Mouse (Mus musculus) midbrain, embryonic 15.5 days (tissue): Measurements from ENCODE around the gene Tnfrsf18. TPM values are rescaled to one million over a fixed set of nuclear protein-coding genes. Genes with fewer than 3 reads are reported as not detected.
A peak's percentile ranks its signal among the peaks of the same experiment; 100 is the strongest.

Source experiments
- ATAC-seq: fragments of 200-750 bp; cut with Nextera tagmentation; replicated peaks from 2 replicates; pipeline ENCODE4 v1.8.0; 2017; ENCODE audit warnings: moderate TSS enrichment
- H3K27ac ChIP-seq: fragments of 300-500 bp; sonication (generic); 2 replicates; pipeline ENCODE4 v1.5.1; 2015; ENCODE audit warnings: mild to moderate bottlenecking, inconsistent platforms
- H3K27me3 ChIP-seq: fragments of 300-500 bp; sonication (generic); replicated peaks from 2 replicates; pipeline ENCODE4 v1.6.1; 2015; ENCODE audit warnings: inconsistent platforms
- H3K36me3 ChIP-seq: fragments of 300-500 bp; sonication (generic); replicated peaks from 2 replicates; pipeline ENCODE4 v1.6.1; 2015; ENCODE audit warnings: inconsistent platforms
- H3K4me1 ChIP-seq: fragments of 300-500 bp; sonication (generic); 2 replicates; pipeline ENCODE4 v1.6.1; 2015; ENCODE audit warnings: inconsistent platforms
- H3K4me2 ChIP-seq: fragments of 300-500 bp; sonication (generic); 2 replicates; pipeline ENCODE4 v1.6.1; 2015; ENCODE audit warnings: inconsistent platforms, mild to moderate bottlenecking, moderate library complexity
- H3K4me3 ChIP-seq: fragments of 300-500 bp; sonication (generic); 2 replicates; pipeline ENCODE4 v1.5.1; 2015; ENCODE audit warnings: mild to moderate bottlenecking, inconsistent platforms
- H3K9ac ChIP-seq: fragments of 300-500 bp; sonication (generic); 2 replicates; pipeline ENCODE4 v1.6.1; 2015; ENCODE audit warnings: mild to moderate bottlenecking, inconsistent platforms
- H3K9me3 ChIP-seq: fragments of 300-500 bp; sonication (generic); 2 replicates; pipeline ENCODE4 v1.6.1; 2016; ENCODE audit warnings: inconsistent platforms
- WGBS: fragments of 180-500 bp; shearing (Covaris S2); methylation state at CpG from one replicate; pipeline ENCODE4 v1.1.7; 2015; ENCODE audit warnings: mixed read lengths; 5-methylcytosine and 5-hydroxymethylcytosine counted together
- polyA plus RNA-seq: library from polyadenylated mRNA; unstranded; fragments of >200 nt; fragmentation: Nextera tagmentation; extraction: Ambion mirVana; gene quantifications from 2 replicates; pipeline ENCODE4 v1.2.1, GENCODE M21; 2015

Gene Tnfrsf18
- polyA plus RNA-seq: 3.2 and 3.6 TPM in 2 replicates

GRCm38 (mm10) chr4:156026013-156026412, at the start of gene Tnfrsf18:
Tnfrsf18 (plus strand) TSS chr4:156026164.
- Histone ChIP-seq H3K4me1 (peaks cover 11% of the 10 kb centered on the region), H3K4me2 (no peak within 1 kb of the TSS), H3K9ac (no peak within 1 kb of the TSS), H3K27ac (no peak within 1 kb of the TSS), H3K4me3 (no peak within 1 kb of the TSS), H3K27me3 (no peaks in the 10 kb centered on the region), H3K36me3 (peaks cover 12% of the 10 kb centered on the region; the same call in 1 of the 2 replicates), H3K9me3 (no peaks in the 10 kb centered on the region)
- WGBS: 69% methylated on average over 4 of the region's 4 CpGs
- no peak for ATAC-seq

DNA sequence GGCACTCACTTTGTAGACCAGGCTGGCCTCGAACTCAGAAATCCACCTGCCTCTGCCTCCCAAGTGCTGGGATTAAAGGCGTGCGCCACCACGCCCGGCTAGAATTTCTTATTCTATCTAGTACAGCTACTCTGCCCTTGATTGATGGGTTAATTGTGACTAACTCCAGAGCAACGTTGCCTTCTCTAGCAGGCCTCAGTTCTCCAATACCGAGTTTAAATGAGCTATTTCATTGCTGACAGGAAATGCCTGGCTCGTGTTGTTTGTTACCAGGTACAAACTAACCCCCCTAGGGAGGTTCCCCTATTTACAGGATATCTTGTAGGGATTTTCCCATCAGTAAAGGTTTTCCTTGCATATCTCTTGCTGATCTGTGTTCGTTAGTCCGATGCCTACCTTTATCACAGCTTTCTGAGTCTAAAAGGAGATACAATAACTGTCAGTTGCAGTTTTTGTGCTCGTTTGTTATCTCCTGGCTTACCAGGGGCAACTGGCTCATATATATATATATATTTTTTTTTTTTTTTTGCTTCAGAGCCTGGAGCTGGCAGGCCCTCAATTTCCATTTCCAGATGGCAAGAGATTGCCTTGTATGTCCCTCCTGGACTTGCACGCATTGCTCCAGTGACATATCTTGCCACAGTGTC, 44.4 kb upstream of the Tnfrsf18 start:
- 84% methylated on average over 12 of the region's 12 CpGs for WGBS
- Histone ChIP-seq H3K27me3 (no peaks in the 10 kb centered on the region), H3K9ac (no peak overlapping the region), H3K4me1 (0 out of 2 replicates have a peak, but pooled peaks cover 4% of the 10 kb centered on the region), H3K36me3 (no peaks in the 10 kb centered on the region), H3K27ac (no peak overlapping the region), H3K4me3 (no peak overlapping the region), H3K9me3 (no peaks in the 10 kb centered on the region), H3K4me2 (no peak overlapping the region)
- ATAC-seq: no peak

DNA sequence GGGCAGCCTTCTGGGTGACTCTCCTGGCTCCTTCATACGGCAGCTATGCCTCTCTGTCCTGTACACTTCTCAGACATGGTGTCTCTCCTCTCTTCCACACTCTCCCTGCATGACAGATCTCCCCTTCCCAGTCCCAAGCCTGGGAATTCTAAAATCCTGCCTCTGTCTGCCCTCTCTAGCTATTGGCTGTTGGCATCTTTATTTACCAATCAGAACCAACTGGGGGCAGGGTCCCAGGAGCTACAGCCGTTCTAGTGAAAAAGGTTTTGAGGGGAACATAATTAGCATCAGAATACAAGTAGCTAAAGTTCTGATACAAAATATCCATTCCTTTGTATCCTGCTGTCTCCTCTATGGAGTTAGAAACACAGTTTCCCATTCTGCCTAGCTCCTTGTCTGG, 42.2 kb upstream of the Tnfrsf18 start:
- no peak for ATAC-seq
- Histone ChIP-seq H3K27me3 (no peaks in the 10 kb centered on the region), H3K4me2 (no peak overlapping the region), H3K9me3 (no peaks in the 10 kb centered on the region), H3K9ac (no peak overlapping the region), H3K4me3 (no peak overlapping the region), H3K4me1 (0 out of 2 replicates have a peak, but pooled peaks cover 4% of the 10 kb centered on the region), H3K27ac (no peak overlapping the region), H3K36me3 (no peaks in the 10 kb centered on the region)
- 10% methylated on average over 2 of the region's 2 CpGs for WGBS

- Histone ChIP-seq H3K27ac (peak overlapping the region; percentile 97), H3K4me2 (peak overlapping the region; percentile 97), H3K9ac (peak overlapping the region; percentile 79), H3K4me3 (peak overlapping the region; percentile 80), H3K36me3 (no peaks in the 10 kb centered on the region), H3K27me3 (no peaks in the 10 kb centered on the region), H3K4me1 (peaks cover 31% of the 10 kb centered on the region), H3K9me3 (no peaks in the 10 kb centered on the region)
- ATAC-seq: peak; percentile 6; the same call in 1 of the 2 replicates
- WGBS: 89% methylated on average over 22 of the region's 22 CpGs
Observed at GRCm38 (mm10) chr4:155991211-155991907, 34.6 kb upstream of the Tnfrsf18 start.

GRCm38 (mm10) chr4:155991908-155992230, 34.1 kb upstream of the Tnfrsf18 start:
- Histone ChIP-seq H3K27me3 (no peaks in the 10 kb centered on the region), H3K36me3 (0 out of 2 replicates have a peak, but pooled peaks cover 3% of the 10 kb centered on the region), H3K27ac (peak overlapping the region; percentile 97), H3K4me1 (peaks cover 31% of the 10 kb centered on the region), H3K9me3 (no peaks in the 10 kb centered on the region), H3K9ac (peak overlapping the region; percentile 79), H3K4me3 (peak overlapping the region; percentile 80), H3K4me2 (peak overlapping the region; percentile 97)
- peak; percentile 24 for ATAC-seq
- whole genome bisulfite sequencing: 26% methylated on average over 37 of the region's 37 CpGs

- Histone ChIP-seq H3K27ac (peak within 1 kb of the TSS; percentile 97), H3K4me1 (peaks cover 31% of the 10 kb centered on the region), H3K36me3 (peaks cover 5% of the 10 kb centered on the region; the same call in 1 of the 2 replicates), H3K27me3 (no peaks in the 10 kb centered on the region), H3K9me3 (no peaks in the 10 kb centered on the region), H3K4me3 (peak within 1 kb of the TSS; percentile 80), H3K4me2 (peak within 1 kb of the TSS; percentile 97), H3K9ac (peak within 1 kb of the TSS; percentile 79)
- ATAC-seq: peak; percentile 92
- under 1% methylated on average over 96 of the region's 99 CpGs for WGBS
Observed at GRCm38 (mm10) chr4:155992241-155992905, 33.6 kb upstream of the Tnfrsf18 start, which contains the start of the genes B3galt6 and Sdf4. B3galt6 (minus strand) TSS chr4:155992649. Sdf4 (plus strand) TSS chr4:155992872.

GRCm38 (mm10) chr4:155992906-155993547, 32.9 kb upstream of the Tnfrsf18 start:
- Histone ChIP-seq H3K9ac (peak overlapping the region; percentile 70), H3K27ac (peak overlapping the region; percentile 97), H3K4me2 (peak overlapping the region; percentile 65), H3K9me3 (no peaks in the 10 kb centered on the region), H3K36me3 (peaks cover 11% of the 10 kb centered on the region; the same call in 1 of the 2 replicates), H3K27me3 (no peaks in the 10 kb centered on the region), H3K4me3 (peak overlapping the region; percentile 80), H3K4me1 (peaks cover 31% of the 10 kb centered on the region)
- peak; percentile 88 for ATAC-seq
- WGBS: under 1% methylated on average over 70 of the region's 70 CpGs

GRCm38 (mm10) chr4:155993606-155994005, 32.4 kb upstream of the Tnfrsf18 start:
- Histone ChIP-seq H3K4me2 (peak overlapping the region; percentile 65), H3K27ac (peak overlapping the region; percentile 97), H3K27me3 (no peaks in the 10 kb centered on the region), H3K4me3 (peak overlapping the region; percentile 80), H3K9me3 (no peaks in the 10 kb centered on the region), H3K36me3 (peaks cover 14% of the 10 kb centered on the region; the same call in 1 of the 2 replicates), H3K4me1 (peaks cover 31% of the 10 kb centered on the region), H3K9ac (peak overlapping the region; percentile 70)
- ATAC-seq: 0 out of 2 replicates have a peak, but pooled peaks have one; percentile 0
- WGBS: 5% methylated on average over 15 of the region's 15 CpGs

DNA sequence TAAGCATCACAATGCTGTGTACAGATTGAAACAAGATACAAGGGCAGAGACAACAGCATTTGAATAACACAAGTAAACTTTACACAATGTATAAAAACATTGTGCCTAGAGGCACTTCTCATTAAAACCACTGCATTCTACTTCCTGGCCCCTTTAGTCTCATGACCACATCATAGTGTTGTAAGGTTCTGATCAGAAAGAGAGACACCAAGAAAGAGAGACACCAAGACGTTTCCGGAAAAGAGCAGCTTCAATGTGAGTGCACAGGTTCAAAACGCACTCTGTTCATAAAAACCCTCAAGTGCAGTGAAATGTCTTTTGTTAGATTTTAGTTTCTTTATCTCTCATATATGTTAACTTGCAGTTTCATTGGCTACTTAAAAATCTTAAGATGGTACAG, 21.9 kb upstream of the Tnfrsf18 start:
- 91% methylated on average over 3 of the region's 3 CpGs for WGBS
- no peaks in the 10 kb centered on the region for H3K4me1 ChIP-seq
- H3K27ac ChIP-seq: no peak overlapping the region
- no peaks in the 10 kb centered on the region for H3K9me3 ChIP-seq
- peaks cover 72% of the 10 kb centered on the region for H3K36me3 ChIP-seq
- no peak for ATAC-seq
- H3K4me3 ChIP-seq: no peak overlapping the region
- H3K4me2 ChIP-seq: no peak overlapping the region
- no peaks in the 10 kb centered on the region for H3K27me3 ChIP-seq
- H3K9ac ChIP-seq: no peak overlapping the region

DNA sequence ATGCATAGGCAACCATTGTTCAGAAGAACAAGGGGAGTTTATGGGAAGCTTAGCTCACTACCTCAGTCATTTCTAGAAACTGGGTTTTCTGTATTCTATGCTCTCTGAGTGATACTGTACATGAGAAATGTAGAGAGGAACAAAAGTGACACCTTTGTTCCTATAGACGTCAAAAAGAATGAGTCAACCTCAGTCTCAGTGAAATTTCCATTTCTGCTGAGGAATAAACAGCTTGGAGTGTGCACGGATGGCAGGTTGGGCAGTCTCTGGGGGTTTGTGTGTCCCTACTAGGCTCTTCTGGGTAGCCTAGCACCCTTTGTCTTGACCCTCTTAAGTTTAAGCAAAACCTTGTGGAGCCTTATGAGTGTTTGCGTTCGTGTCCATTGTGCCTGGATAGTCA, 17.6 kb upstream of the Tnfrsf18 start:
- WGBS: 94% methylated on average over 4 of the region's 4 CpGs
- Histone ChIP-seq H3K36me3 (peaks cover 74% of the 10 kb centered on the region), H3K9me3 (no peaks in the 10 kb centered on the region), H3K27ac (no peak overlapping the region), H3K4me1 (no peaks in the 10 kb centered on the region), H3K4me3 (no peak overlapping the region), H3K4me2 (no peak overlapping the region), H3K9ac (no peak overlapping the region), H3K27me3 (no peaks in the 10 kb centered on the region)
- no peak for ATAC-seq

GRCm38 (mm10) chr4:156013637-156014036, 12.3 kb upstream of the Tnfrsf18 start, which contains the start of gene Tnfrsf4:
Tnfrsf4 (plus strand) TSS chr4:156013843.
- H3K9me3 ChIP-seq: no peaks in the 10 kb centered on the region
- peaks cover 37% of the 10 kb centered on the region for H3K36me3 ChIP-seq
- no peak within 1 kb of the TSS for H3K4me2 ChIP-seq
- WGBS: 92% methylated on average over 8 of the region's 8 CpGs
- H3K27me3 ChIP-seq: no peaks in the 10 kb centered on the region
- H3K4me1 ChIP-seq: no peaks in the 10 kb centered on the region
- H3K4me3 ChIP-seq: no peak within 1 kb of the TSS
- H3K9ac ChIP-seq: no peak within 1 kb of the TSS
- ATAC-seq: no peak
- no peak within 1 kb of the TSS for H3K27ac ChIP-seq

DNA sequence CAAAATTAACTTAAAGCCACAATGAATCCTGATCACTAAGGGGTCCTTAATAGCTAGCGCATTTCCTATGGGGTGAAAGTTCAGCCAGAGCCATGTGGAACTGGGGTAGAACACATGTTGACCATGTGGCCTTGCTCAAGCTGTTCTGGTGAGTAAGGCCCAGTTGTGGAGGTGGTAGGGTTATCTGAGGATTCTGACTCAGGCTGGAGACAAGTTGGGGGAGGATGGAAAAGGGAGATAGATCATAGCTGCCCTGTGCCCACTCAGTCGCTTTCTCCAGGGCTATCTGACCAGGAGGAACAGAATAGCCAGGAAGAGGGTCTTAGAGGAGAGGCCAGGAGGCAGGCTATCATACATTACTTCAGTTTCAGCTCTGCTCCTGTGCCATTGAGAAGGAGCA, 11.5 kb upstream of the Tnfrsf18 start:
- no peak overlapping the region for H3K27ac ChIP-seq
- no peak overlapping the region for H3K9ac ChIP-seq
- no peaks in the 10 kb centered on the region for H3K4me1 ChIP-seq
- peaks cover 29% of the 10 kb centered on the region for H3K36me3 ChIP-seq
- H3K27me3 ChIP-seq: no peaks in the 10 kb centered on the region
- no peak for ATAC-seq
- no peak overlapping the region for H3K4me2 ChIP-seq
- no peak overlapping the region for H3K4me3 ChIP-seq
- WGBS: 98% methylated on average over 2 of the region's 2 CpGs
- H3K9me3 ChIP-seq: no peaks in the 10 kb centered on the region
